Mouse (Mus musculus): ENCODE measurements around the gene Efl1. TPM values are rescaled to one million over a fixed set of nuclear protein-coding genes. Genes with fewer than 3 reads are reported as not detected.

The Efl1 gene
- polyA plus RNA-seq, 1 experiment from 2014 or later, result 22.8 TPM

DNA sequence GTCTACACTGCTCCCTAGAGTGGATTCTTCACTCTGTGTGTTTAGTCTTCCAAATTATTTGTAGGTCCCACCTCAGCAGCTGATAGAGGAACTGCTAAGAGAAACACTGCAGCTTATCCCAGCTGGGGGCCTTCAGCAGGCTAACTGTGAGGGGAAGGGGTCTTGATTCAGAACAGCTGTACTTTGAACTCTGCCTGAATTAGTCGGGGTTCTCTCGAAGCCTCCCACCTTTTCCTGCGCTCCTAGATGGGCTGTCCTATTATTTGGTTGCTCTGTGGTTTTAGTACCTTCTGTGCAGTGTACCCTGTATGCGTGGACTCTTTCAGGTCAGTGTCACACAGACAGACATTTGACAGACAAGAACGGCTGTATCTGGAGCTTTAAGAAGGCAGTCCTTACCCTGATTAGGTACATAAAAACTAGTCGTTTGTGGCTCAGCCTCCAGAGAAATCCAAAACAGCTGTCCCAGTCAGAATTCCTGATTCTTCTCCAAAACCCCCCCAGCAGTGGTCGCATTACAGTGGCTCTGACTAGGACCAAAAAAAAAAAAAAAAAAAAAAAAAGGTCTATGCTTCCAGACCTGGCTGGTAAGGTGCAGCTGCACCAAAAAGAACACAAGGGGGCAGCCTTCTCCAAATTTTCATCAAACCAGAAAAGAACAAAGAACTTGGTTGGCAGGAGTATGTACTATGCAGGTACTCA is 66.9 kb downstream of the Efl1 start:
- H3K9me3 ChIP-seq (replicated peaks; ENCODE audit: control insufficient read depth, low read length), result no peaks in the 10 kb centered on the region
- no peak overlapping the region for H3K27ac ChIP-seq (ENCODE audit: low read length)
- 35% methylated on average over 7 of the region's 7 CpGs for WGBS
- no peaks in the 10 kb centered on the region for H3K36me3 ChIP-seq (ENCODE audit: control insufficient read depth, insufficient read depth, low read length)
- H3K4me3 ChIP-seq (replicated peaks; ENCODE audit: low read length), result no peak overlapping the region
- peak; percentile 59; the same call in 1 of the 2 replicates for ATAC-seq (ENCODE audit: insufficient read depth, low FRiP score)
- no peak overlapping the region for H3K9ac ChIP-seq (ENCODE audit: low read length)
- no peak overlapping the region for H3K4me2 ChIP-seq (ENCODE audit: low read depth, low read length)
- H3K4me1 ChIP-seq (ENCODE audit: control insufficient read depth, insufficient read depth, low read length), result peaks cover 22% of the 10 kb centered on the region
- H3K27me3 ChIP-seq (ENCODE audit: control insufficient read depth, insufficient read depth, low read length), result no peaks in the 10 kb centered on the region

DNA sequence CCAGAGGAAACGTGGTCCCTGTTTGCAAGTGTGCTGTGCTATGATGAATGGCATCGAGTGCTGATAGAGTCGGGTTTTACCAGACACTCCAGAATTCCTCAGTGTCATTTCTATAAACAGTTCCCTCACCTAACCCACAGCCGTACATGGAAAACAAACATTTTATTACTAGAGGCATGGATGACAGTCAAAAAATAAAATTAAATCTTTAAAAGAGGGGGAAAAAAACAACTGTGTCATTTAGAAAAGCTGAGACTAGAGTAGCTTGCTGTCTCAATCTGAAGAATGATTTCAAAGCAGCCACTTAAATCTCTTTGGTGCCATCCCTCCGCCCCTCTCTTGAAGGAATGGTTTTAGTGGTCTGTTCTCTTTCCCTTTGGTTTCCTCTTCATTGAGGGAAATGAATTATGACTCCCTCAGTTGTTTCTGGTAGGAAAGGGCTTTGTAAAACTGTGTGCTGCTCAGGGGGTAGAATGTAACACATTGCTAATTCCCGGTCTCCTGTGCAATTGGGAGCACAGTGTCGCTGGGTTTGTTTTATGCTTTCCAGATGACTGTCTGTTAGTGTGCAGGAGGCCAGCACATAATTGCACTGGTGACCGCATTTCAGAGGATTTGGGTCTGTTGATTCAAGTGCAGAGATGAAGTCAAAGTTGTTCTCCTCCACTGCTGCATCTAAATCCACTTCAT is 67.6 kb downstream of the Efl1 start:
- Histone ChIP-seq H3K9me3 (replicated peaks; ENCODE audit: control insufficient read depth, low read length) (no peaks in the 10 kb centered on the region), H3K4me2 (ENCODE audit: low read depth, low read length) (no peak overlapping the region), H3K27me3 (ENCODE audit: control insufficient read depth, insufficient read depth, low read length) (no peaks in the 10 kb centered on the region), H3K27ac (ENCODE audit: low read length) (peak overlapping the region; percentile 41), H3K36me3 (ENCODE audit: control insufficient read depth, insufficient read depth, low read length) (no peaks in the 10 kb centered on the region), H3K4me1 (ENCODE audit: control insufficient read depth, insufficient read depth, low read length) (peaks cover 22% of the 10 kb centered on the region), H3K9ac (ENCODE audit: low read length) (no peak overlapping the region), H3K4me3 (replicated peaks; ENCODE audit: low read length) (no peak overlapping the region)
- no peak for ATAC-seq (ENCODE audit: insufficient read depth, low FRiP score)
- WGBS, result 24% methylated on average over 8 of the region's 8 CpGs

DNA sequence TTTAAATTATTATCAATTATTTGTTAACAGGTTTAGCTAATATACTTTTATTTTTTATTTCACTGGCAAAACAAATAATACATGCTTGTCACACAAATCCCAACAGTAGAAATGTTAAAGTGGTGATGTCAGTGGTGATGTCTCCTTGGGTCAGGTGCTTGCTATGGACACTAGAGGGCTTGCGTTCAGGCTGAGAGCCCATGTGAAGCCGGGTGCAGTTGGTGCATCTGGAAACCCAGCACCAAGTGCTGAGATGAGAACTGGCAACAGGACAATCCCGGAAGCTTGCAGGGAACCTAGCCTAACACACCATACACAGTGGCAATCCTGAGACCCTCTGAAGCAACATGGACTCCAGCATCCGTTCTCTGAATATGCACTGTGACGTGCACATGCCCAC is 70.9 kb downstream of the Efl1 start:
- Histone ChIP-seq H3K27ac (ENCODE audit: low read length) (no peak overlapping the region), H3K9me3 (replicated peaks; ENCODE audit: control insufficient read depth, low read length) (no peaks in the 10 kb centered on the region), H3K27me3 (ENCODE audit: control insufficient read depth, insufficient read depth, low read length) (no peaks in the 10 kb centered on the region), H3K4me1 (ENCODE audit: control insufficient read depth, insufficient read depth, low read length) (peaks cover 25% of the 10 kb centered on the region), H3K4me3 (replicated peaks; ENCODE audit: low read length) (no peak overlapping the region), H3K9ac (ENCODE audit: low read length) (no peak overlapping the region), H3K4me2 (ENCODE audit: low read depth, low read length) (no peak overlapping the region), H3K36me3 (ENCODE audit: control insufficient read depth, insufficient read depth, low read length) (no peaks in the 10 kb centered on the region)
- WGBS, result 63% methylated on average over 5 of the region's 5 CpGs
- peak; percentile 31; the same call in 1 of the 2 replicates for ATAC-seq (ENCODE audit: insufficient read depth, low FRiP score)

DNA sequence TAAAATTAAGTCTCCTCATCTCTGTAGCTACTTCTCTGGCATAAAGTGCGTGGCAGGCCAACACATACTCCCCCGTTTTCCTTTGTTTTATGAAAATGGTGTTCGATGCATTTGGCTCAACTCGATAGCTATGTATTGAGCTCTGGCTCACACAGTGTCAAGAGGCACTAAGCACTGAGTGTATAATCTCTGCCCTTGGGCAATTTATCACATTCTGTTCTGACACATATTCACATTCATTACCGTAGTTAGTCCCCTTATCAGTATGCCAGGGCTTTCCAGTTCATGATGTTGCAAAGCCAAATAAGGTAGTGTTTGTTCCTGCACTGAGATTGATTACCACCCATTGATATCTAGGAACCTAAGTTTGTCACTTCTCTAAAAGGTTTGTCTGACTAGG is 71.3 kb downstream of the Efl1 start:
- no peaks in the 10 kb centered on the region for H3K9me3 ChIP-seq (replicated peaks; ENCODE audit: control insufficient read depth, low read length)
- ATAC-seq (ENCODE audit: insufficient read depth, low FRiP score), result 0 out of 2 replicates have a peak, but pooled peaks have one; percentile 59
- H3K9ac ChIP-seq (ENCODE audit: low read length), result no peak overlapping the region
- H3K4me1 ChIP-seq (ENCODE audit: control insufficient read depth, insufficient read depth, low read length), result peaks cover 27% of the 10 kb centered on the region
- no peak overlapping the region for H3K4me2 ChIP-seq (ENCODE audit: low read depth, low read length)
- WGBS, result 46% methylated on average over 5 of the region's 5 CpGs
- no peaks in the 10 kb centered on the region for H3K36me3 ChIP-seq (ENCODE audit: control insufficient read depth, insufficient read depth, low read length)
- H3K27me3 ChIP-seq (ENCODE audit: control insufficient read depth, insufficient read depth, low read length), result no peaks in the 10 kb centered on the region
- no peak overlapping the region for H3K27ac ChIP-seq (ENCODE audit: low read length)
- H3K4me3 ChIP-seq (replicated peaks; ENCODE audit: low read length), result no peak overlapping the region

DNA sequence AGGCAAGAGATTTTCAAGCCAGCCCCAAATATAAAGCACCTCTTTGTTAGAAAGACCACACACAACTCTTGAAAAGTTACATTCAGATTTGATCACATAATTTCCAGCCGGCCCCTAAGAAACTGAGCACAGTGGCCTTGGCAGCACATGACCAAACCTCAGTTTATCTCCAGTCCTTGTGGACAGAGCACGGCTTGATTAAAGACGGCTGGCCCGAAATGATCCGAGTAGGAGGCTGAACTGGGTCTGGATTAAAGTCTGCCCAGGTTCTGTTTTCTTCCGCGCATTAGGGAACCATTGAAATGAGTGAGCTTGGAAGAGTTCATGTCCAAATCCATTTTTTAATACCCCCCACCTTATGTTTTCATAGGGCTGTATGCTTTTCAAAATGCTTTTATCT is 72.1 kb downstream of the Efl1 start:
- Histone ChIP-seq H3K4me2 (ENCODE audit: low read depth, low read length) (no peak overlapping the region), H3K9ac (ENCODE audit: low read length) (no peak overlapping the region), H3K36me3 (ENCODE audit: control insufficient read depth, insufficient read depth, low read length) (no peaks in the 10 kb centered on the region), H3K4me3 (replicated peaks; ENCODE audit: low read length) (no peak overlapping the region), H3K4me1 (ENCODE audit: control insufficient read depth, insufficient read depth, low read length) (peaks cover 25% of the 10 kb centered on the region), H3K27me3 (ENCODE audit: control insufficient read depth, insufficient read depth, low read length) (no peaks in the 10 kb centered on the region), H3K9me3 (replicated peaks; ENCODE audit: control insufficient read depth, low read length) (no peaks in the 10 kb centered on the region), H3K27ac (ENCODE audit: low read length) (no peak overlapping the region)
- WGBS, result 48% methylated on average over 7 of the region's 7 CpGs
- no peak for ATAC-seq (ENCODE audit: insufficient read depth, low FRiP score)

DNA sequence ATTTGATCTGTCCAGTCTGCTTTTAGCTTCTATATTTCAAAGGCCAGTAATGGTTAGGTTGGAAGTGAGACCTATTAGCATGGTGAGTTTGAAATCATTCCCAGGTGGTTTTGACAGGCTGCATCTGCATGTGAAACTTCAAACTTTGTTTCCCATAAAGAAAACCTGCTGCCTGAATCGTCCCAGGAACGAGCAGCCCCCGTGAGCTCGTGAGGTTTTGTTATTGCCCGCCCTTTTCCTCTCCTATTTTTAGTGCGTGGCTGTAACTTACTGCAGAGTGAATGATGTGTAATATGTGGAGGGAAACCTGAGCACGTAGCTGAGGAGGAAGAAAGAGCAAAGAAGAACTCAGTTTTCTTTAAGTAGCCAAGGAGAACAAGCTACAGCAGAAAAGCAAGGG is 72.5 kb downstream of the Efl1 start:
- no peak for ATAC-seq (ENCODE audit: insufficient read depth, low FRiP score)

DNA sequence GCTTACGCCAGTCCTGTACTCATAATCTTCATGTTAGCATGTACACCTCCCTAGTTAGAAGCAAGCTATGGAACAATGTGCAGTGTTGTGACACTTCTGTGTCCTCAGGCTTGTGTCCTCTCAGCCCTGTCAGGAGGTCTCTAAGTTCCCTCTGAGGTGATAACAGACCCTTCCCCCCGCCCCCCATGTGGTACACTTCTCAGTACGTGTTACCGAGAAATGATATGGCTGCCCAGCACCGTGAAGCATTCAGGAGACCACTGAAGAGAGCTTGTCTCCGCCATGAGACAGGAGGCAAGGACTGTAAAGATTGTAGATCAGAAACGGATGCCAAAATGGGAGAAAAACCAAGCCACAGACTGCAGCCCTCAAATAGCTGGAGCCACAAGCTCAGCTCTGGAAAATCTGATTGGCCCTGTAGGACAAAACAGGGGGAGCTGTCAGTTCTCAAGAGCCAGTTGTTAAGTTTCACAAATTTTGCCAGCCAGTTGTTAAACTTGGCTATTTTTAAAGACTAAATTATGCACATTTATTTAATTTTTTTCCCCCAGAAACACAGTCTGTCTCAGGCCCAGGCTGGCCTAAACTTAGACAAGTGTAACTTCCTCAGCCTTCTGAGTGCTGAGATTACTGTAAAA is 74.2 kb downstream of the Efl1 start:
- no peak overlapping the region for H3K27ac ChIP-seq (ENCODE audit: low read length)
- no peaks in the 10 kb centered on the region for H3K27me3 ChIP-seq (ENCODE audit: control insufficient read depth, insufficient read depth, low read length)
- WGBS, result 76% methylated on average over 7 of the region's 7 CpGs
- H3K36me3 ChIP-seq (ENCODE audit: control insufficient read depth, insufficient read depth, low read length), result no peaks in the 10 kb centered on the region
- no peak overlapping the region for H3K9ac ChIP-seq (ENCODE audit: low read length)
- no peak overlapping the region for H3K4me3 ChIP-seq (replicated peaks; ENCODE audit: low read length)
- H3K4me2 ChIP-seq (ENCODE audit: low read depth, low read length), result no peak overlapping the region
- no peak for ATAC-seq (ENCODE audit: insufficient read depth, low FRiP score)
- H3K9me3 ChIP-seq (replicated peaks; ENCODE audit: control insufficient read depth, low read length), result no peaks in the 10 kb centered on the region
- H3K4me1 ChIP-seq (ENCODE audit: control insufficient read depth, insufficient read depth, low read length), result peaks cover 14% of the 10 kb centered on the region; the same call in 1 of the 2 replicates

More for the DNA sequence above, 72.5 kb downstream of the Efl1 start:
- 19% methylated on average over 7 of the region's 7 CpGs for WGBS
- Histone ChIP-seq H3K4me1 (ENCODE audit: control insufficient read depth, insufficient read depth, low read length) (peaks cover 23% of the 10 kb centered on the region), H3K27me3 (ENCODE audit: control insufficient read depth, insufficient read depth, low read length) (no peaks in the 10 kb centered on the region), H3K4me3 (replicated peaks; ENCODE audit: low read length) (no peak overlapping the region), H3K4me2 (ENCODE audit: low read depth, low read length) (no peak overlapping the region), H3K27ac (ENCODE audit: low read length) (no peak overlapping the region), H3K36me3 (ENCODE audit: control insufficient read depth, insufficient read depth, low read length) (no peaks in the 10 kb centered on the region), H3K9me3 (replicated peaks; ENCODE audit: control insufficient read depth, low read length) (no peaks in the 10 kb centered on the region), H3K9ac (ENCODE audit: low read length) (no peak overlapping the region)

DNA sequence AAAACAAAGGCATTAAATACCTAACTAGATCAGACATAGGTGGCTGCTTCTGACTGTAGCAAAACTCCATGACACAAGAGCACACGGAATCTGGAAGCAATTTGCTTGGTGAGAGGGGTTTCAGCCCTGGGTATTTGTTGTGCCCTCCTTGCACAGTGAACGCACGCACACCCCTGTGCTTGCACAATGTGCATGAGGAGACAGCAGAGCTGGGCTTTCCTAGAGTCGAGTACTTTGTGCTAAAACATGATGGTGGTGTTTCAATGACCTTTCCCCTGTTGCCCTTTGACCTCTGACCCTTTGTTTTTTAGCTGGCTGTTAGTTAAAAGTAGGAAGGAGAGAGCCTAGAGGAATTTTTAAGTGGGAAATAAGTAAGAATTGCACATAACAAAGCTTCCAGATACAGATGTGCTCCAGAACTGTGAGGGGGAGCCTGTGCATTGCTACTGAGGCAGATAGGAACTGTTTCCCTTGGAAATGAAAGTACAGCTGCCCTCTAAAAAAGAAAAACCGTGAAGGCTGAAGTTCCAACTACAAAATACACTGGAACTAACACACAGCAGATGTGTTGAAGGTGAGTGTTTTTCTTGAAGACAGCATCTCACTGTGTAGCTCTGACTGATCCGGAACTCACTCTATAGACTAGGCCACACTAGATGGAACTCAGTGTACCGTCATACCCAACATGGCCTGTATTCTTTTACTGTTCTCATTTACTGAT is 74.9 kb downstream of the Efl1 start:
- Histone ChIP-seq H3K4me3 (replicated peaks; ENCODE audit: low read length) (no peak overlapping the region), H3K4me2 (ENCODE audit: low read depth, low read length) (no peak overlapping the region), H3K4me1 (ENCODE audit: control insufficient read depth, insufficient read depth, low read length) (peaks cover 14% of the 10 kb centered on the region; the same call in 1 of the 2 replicates), H3K9me3 (replicated peaks; ENCODE audit: control insufficient read depth, low read length) (no peaks in the 10 kb centered on the region), H3K36me3 (ENCODE audit: control insufficient read depth, insufficient read depth, low read length) (no peaks in the 10 kb centered on the region), H3K27me3 (ENCODE audit: control insufficient read depth, insufficient read depth, low read length) (no peaks in the 10 kb centered on the region), H3K27ac (ENCODE audit: low read length) (no peak overlapping the region), H3K9ac (ENCODE audit: low read length) (no peak overlapping the region)
- no peak for ATAC-seq (ENCODE audit: insufficient read depth, low FRiP score)
- WGBS, result 78% methylated on average over 7 of the region's 7 CpGs
